Mouse (Mus musculus) intestine, embryonic 15.5 days (tissue): ENCODE results near the gene Mterf1a. TPM values are rescaled to one million over a fixed set of nuclear protein-coding genes. Genes with fewer than 3 reads are reported as not detected.

Experiments used
- polyA plus RNA-seq: library from polyadenylated mRNA; unstranded; fragments of >200 nt; fragmentation: Nextera tagmentation; extraction: Ambion mirVana; gene quantifications from 2 replicates; pipeline ENCODE4 v1.2.1, GENCODE M21; 2015

Gene Mterf1a
- polyA plus RNA-seq, 1 experiment from 2014 or later: 9.0 TPM

Other genes with a start within 250 kb of the Mterf1a start
- not detected in 2 replicates for gene Tmbim7, start 242.8 kb downstream of the Mterf1a start, polyA plus RNA-seq
- gene Gatad1, start 236.7 kb downstream of the Mterf1a start, polyA plus RNA-seq: 57.2 and 60.0 TPM in 2 replicates
- 8.4 and 9.2 TPM in 2 replicates for gene Ankib1, start 91.0 kb downstream of the Mterf1a start, polyA plus RNA-seq
- 30.4 and 34.2 TPM in 2 replicates for gene Krit1, start 90.7 kb downstream of the Mterf1a start, polyA plus RNA-seq
- not detected in 2 replicates for gene Lrrd1, start 48.8 kb downstream of the Mterf1a start, polyA plus RNA-seq
- gene Akap9, start 34.1 kb upstream of the Mterf1a start, polyA plus RNA-seq: 118 and 131 TPM in 2 replicates
- 100 and 113 TPM in 2 replicates for gene Cyp51, start 210.8 kb upstream of the Mterf1a start, polyA plus RNA-seq